Mouse (Mus musculus): Measurements from ENCODE around the gene 1500009C09Rik. TPM values are rescaled to one million over a fixed set of nuclear protein-coding genes. Genes with fewer than 3 reads are reported as not detected.
"Not testable (repeated sequence)": the region's sequence is repeated elsewhere in the genome, so short reads cannot be mapped to it uniquely, and the experiment has no call there.

The 1500009C09Rik gene
- polyA plus RNA-seq, 1 experiment from 2014 or later, result 20.3 TPM

DNA sequence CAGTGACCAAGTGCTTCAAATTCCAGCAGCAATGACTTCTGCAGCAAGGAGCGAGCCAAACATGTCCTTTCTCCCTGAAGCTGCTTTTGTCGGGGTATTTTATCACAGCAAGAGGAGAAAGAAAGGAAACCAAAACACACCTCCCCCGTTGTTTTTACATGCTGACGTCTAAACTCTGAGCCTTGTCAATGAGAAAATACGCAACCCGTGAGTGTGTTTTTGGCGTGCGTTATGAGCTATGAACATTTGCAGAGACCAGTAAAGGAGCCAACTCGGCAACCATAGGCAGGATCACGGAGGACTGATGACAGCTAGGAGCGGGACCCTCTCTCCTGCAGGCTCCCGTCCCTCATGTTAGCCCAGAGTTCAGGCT is 8.5 kb upstream of the 1500009C09Rik start:
- H3K4me3 ChIP-seq (ENCODE audit: low read length), result peak overlapping the region; percentile 88
- H3K9me3 ChIP-seq (ENCODE audit: control insufficient read depth, low read length), result no peaks in the 10 kb centered on the region
- H3K27ac ChIP-seq (ENCODE audit: low read depth, low read length), result no peak overlapping the region
- ATAC-seq, result no peak
- H3K27me3 ChIP-seq (replicated peaks; ENCODE audit: control insufficient read depth, insufficient read depth, low read length), result no peaks in the 10 kb centered on the region
- peak overlapping the region; percentile 75 for H3K4me2 ChIP-seq (ENCODE audit: low read length)
- peak overlapping the region; percentile 65 for H3K9ac ChIP-seq (ENCODE audit: low read depth, low read length)
- no peaks in the 10 kb centered on the region for H3K36me3 ChIP-seq (ENCODE audit: control insufficient read depth, insufficient read depth, low read length)
- peaks cover 7% of the 10 kb centered on the region for H3K4me1 ChIP-seq (ENCODE audit: control insufficient read depth, insufficient read depth, low read depth, low read length)
- WGBS, result 7% methylated on average over 12 of the region's 12 CpGs

- Histone ChIP-seq H3K9ac (ENCODE audit: low read depth, low read length) (peak within 1 kb of the TSS; percentile 65), H3K4me2 (ENCODE audit: low read length) (peak within 1 kb of the TSS; percentile 75), H3K9me3 (ENCODE audit: control insufficient read depth, low read length) (no peaks in the 10 kb centered on the region), H3K4me1 (ENCODE audit: control insufficient read depth, insufficient read depth, low read depth, low read length) (peaks cover 7% of the 10 kb centered on the region), H3K4me3 (ENCODE audit: low read length) (peak within 1 kb of the TSS; percentile 88), H3K27ac (ENCODE audit: low read depth, low read length) (peak within 1 kb of the TSS; percentile 78; the same call in 1 of the 2 replicates), H3K36me3 (ENCODE audit: control insufficient read depth, insufficient read depth, low read length) (no peaks in the 10 kb centered on the region), H3K27me3 (replicated peaks; ENCODE audit: control insufficient read depth, insufficient read depth, low read length) (no peaks in the 10 kb centered on the region)
- peak; percentile 99 for ATAC-seq
- WGBS, result under 1% methylated on average over 62 of the region's 65 CpGs
Measured at GRCm38 (mm10) chr15:82244115-82244804, 7.9 kb upstream of the 1500009C09Rik start, which contains the start of gene Cenpm. Gene Cenpm, minus strand, starts transcription at chr15:82244748.

DNA sequence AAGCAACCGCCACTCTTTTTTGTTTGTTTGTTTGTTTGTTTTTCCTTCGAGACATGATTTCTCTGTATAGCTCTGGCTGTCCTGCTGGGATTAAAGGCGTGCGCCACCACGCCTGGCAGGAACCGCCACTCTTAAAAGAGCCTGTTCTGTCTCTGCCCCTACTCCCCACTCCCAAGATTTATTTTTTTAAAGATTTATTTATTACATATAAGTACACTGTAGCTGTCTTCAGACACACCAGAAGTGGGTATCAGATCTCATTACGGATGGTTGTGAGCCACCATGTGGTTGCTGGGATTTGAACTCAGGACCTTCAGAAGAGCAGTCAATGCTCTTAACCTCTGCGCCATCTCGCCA is 7.4 kb upstream of the 1500009C09Rik start:
- not testable (repeated sequence) for H3K27me3 ChIP-seq (replicated peaks; ENCODE audit: control insufficient read depth, insufficient read depth, low read length); H3K9me3 ChIP-seq (ENCODE audit: control insufficient read depth, low read length); ATAC-seq; H3K27ac ChIP-seq (ENCODE audit: low read depth, low read length); H3K4me1 ChIP-seq (ENCODE audit: control insufficient read depth, insufficient read depth, low read depth, low read length); H3K36me3 ChIP-seq (ENCODE audit: control insufficient read depth, insufficient read depth, low read length)
- 23% methylated on average over 9 of the region's 9 CpGs for WGBS
- H3K4me3 ChIP-seq (ENCODE audit: low read length), result peak overlapping the region; percentile 88
- H3K4me2 ChIP-seq (ENCODE audit: low read length), result peak overlapping the region; percentile 75
- H3K9ac ChIP-seq (ENCODE audit: low read depth, low read length), result peak overlapping the region; percentile 65

GRCm38 (mm10) chr15:82247131-82247776 is 4.9 kb upstream of the 1500009C09Rik start:
- Histone ChIP-seq H3K4me2 (ENCODE audit: low read length) (no peak overlapping the region), H3K4me3 (ENCODE audit: low read length) (no peak overlapping the region), H3K9me3 (ENCODE audit: control insufficient read depth, low read length) (no peaks in the 10 kb centered on the region), H3K4me1 (ENCODE audit: control insufficient read depth, insufficient read depth, low read depth, low read length) (peaks cover 7% of the 10 kb centered on the region), H3K27me3 (replicated peaks; ENCODE audit: control insufficient read depth, insufficient read depth, low read length) (no peaks in the 10 kb centered on the region), H3K27ac (ENCODE audit: low read depth, low read length) (no peak overlapping the region), H3K36me3 (ENCODE audit: control insufficient read depth, insufficient read depth, low read length) (no peaks in the 10 kb centered on the region), H3K9ac (ENCODE audit: low read depth, low read length) (no peak overlapping the region)
- ATAC-seq, result no peak
- WGBS, result 75% methylated on average over 3 of the region's 3 CpGs

- no peak overlapping the region for H3K9ac ChIP-seq (ENCODE audit: low read depth, low read length)
- no peaks in the 10 kb centered on the region for H3K36me3 ChIP-seq (ENCODE audit: control insufficient read depth, insufficient read depth, low read length)
- WGBS, result 97% methylated on average over 3 of the region's 3 CpGs
- no peaks in the 10 kb centered on the region for H3K9me3 ChIP-seq (ENCODE audit: control insufficient read depth, low read length)
- H3K4me1 ChIP-seq (ENCODE audit: control insufficient read depth, insufficient read depth, low read depth, low read length), result peaks cover 11% of the 10 kb centered on the region
- no peak overlapping the region for H3K4me3 ChIP-seq (ENCODE audit: low read length)
- H3K27ac ChIP-seq (ENCODE audit: low read depth, low read length), result no peak overlapping the region
- no peaks in the 10 kb centered on the region for H3K27me3 ChIP-seq (replicated peaks; ENCODE audit: control insufficient read depth, insufficient read depth, low read length)
- no peak overlapping the region for H3K4me2 ChIP-seq (ENCODE audit: low read length)
- no peak for ATAC-seq
Measured at GRCm38 (mm10) chr15:82251579-82251978, 618 bp upstream of the 1500009C09Rik start.

DNA sequence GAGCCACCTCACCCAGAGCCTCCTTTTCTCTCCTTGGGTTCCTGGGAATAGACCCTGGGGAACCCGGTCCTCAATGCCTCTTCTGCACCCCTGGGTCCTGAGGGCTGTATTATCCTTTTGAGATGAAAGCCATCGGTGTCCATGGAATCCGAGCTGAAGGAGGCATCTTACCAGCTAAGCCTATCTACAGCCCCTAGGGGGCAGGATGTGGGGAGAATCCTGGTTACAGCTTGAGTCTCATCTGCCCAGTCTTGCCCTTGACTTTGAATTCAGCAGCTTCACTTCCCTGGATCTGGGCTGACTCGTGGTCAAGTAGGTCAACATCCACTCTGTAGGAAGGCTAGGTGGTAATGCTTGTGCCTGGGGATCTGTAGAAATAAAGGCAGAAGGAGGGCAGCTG is 3.1 kb downstream of the 1500009C09Rik start:
- Histone ChIP-seq H3K9me3 (ENCODE audit: control insufficient read depth, low read length) (no peaks in the 10 kb centered on the region), H3K4me3 (ENCODE audit: low read length) (no peak overlapping the region; the same call in 1 of the 2 replicates), H3K4me1 (ENCODE audit: control insufficient read depth, insufficient read depth, low read depth, low read length) (peaks cover 22% of the 10 kb centered on the region), H3K4me2 (ENCODE audit: low read length) (peak overlapping the region; percentile 59), H3K27me3 (replicated peaks; ENCODE audit: control insufficient read depth, insufficient read depth, low read length) (no peaks in the 10 kb centered on the region), H3K36me3 (ENCODE audit: control insufficient read depth, insufficient read depth, low read length) (no peaks in the 10 kb centered on the region), H3K27ac (ENCODE audit: low read depth, low read length) (peak overlapping the region; percentile 90), H3K9ac (ENCODE audit: low read depth, low read length) (peak overlapping the region; percentile 74; the same call in 1 of the 2 replicates)
- ATAC-seq, result no peak
- WGBS, result 39% methylated on average over 4 of the region's 4 CpGs

- H3K9ac ChIP-seq (ENCODE audit: low read depth, low read length), result peak overlapping the region; percentile 74
- H3K9me3 ChIP-seq (ENCODE audit: control insufficient read depth, low read length), result no peaks in the 10 kb centered on the region
- no peaks in the 10 kb centered on the region for H3K27me3 ChIP-seq (replicated peaks; ENCODE audit: control insufficient read depth, insufficient read depth, low read length)
- H3K27ac ChIP-seq (ENCODE audit: low read depth, low read length), result peak overlapping the region; percentile 90
- ATAC-seq, result peak; percentile 95
- H3K4me1 ChIP-seq (ENCODE audit: control insufficient read depth, insufficient read depth, low read depth, low read length), result peaks cover 22% of the 10 kb centered on the region
- WGBS, result 7% methylated on average over 10 of the region's 10 CpGs
- peak overlapping the region; percentile 59 for H3K4me2 ChIP-seq (ENCODE audit: low read length)
- no peaks in the 10 kb centered on the region for H3K36me3 ChIP-seq (ENCODE audit: control insufficient read depth, insufficient read depth, low read length)
- peak overlapping the region; percentile 58 for H3K4me3 ChIP-seq (ENCODE audit: low read length)
Measured at GRCm38 (mm10) chr15:82255944-82256383, 3.8 kb downstream of the 1500009C09Rik start.

DNA sequence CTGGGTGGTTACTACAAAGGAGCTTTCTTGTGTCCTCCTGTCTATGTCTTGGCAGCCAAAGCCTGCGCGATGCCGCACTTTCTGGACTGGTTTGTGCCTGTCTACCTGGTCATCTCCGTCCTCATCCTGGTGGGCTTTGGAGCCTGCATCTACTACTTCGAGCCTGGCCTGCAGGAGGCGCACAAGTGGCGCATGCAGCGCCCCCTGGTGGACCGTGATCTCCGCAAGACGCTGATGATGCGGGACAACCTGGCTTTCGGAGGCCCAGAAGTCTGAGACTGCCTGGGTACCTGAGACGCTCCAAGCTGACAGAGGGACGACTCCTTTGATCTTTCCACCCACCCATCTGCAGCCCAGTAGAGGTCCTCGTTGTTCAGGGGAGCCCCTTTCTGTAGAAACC is 7.3 kb downstream of the 1500009C09Rik start:
- H3K27ac ChIP-seq (ENCODE audit: low read depth, low read length), result no peak overlapping the region
- H3K9ac ChIP-seq (ENCODE audit: low read depth, low read length), result no peak overlapping the region
- no peak overlapping the region for H3K4me3 ChIP-seq (ENCODE audit: low read length)
- H3K9me3 ChIP-seq (ENCODE audit: control insufficient read depth, low read length), result no peaks in the 10 kb centered on the region
- H3K36me3 ChIP-seq (ENCODE audit: control insufficient read depth, insufficient read depth, low read length), result no peaks in the 10 kb centered on the region
- no peak for ATAC-seq
- H3K4me1 ChIP-seq (ENCODE audit: control insufficient read depth, insufficient read depth, low read depth, low read length), result peaks cover 25% of the 10 kb centered on the region
- no peak overlapping the region for H3K4me2 ChIP-seq (ENCODE audit: low read length)
- WGBS, result 18% methylated on average over 16 of the region's 16 CpGs
- H3K27me3 ChIP-seq (replicated peaks; ENCODE audit: control insufficient read depth, insufficient read depth, low read length), result no peaks in the 10 kb centered on the region

- WGBS, result 12% methylated on average over 6 of the region's 6 CpGs
Measured at GRCm38 (mm10) chr15:82266356-82266755, 14.2 kb downstream of the 1500009C09Rik start.

More at GRCm38 (mm10) chr15:82266356-82266755, 14.2 kb downstream of the 1500009C09Rik start:
- Histone ChIP-seq H3K4me3 (ENCODE audit: low read length) (no peak overlapping the region), H3K4me1 (ENCODE audit: control insufficient read depth, insufficient read depth, low read depth, low read length) (peaks cover 14% of the 10 kb centered on the region), H3K27ac (ENCODE audit: low read depth, low read length) (no peak overlapping the region), H3K27me3 (replicated peaks; ENCODE audit: control insufficient read depth, insufficient read depth, low read length) (no peaks in the 10 kb centered on the region), H3K4me2 (ENCODE audit: low read length) (no peak overlapping the region), H3K9me3 (ENCODE audit: control insufficient read depth, low read length) (no peaks in the 10 kb centered on the region), H3K36me3 (ENCODE audit: control insufficient read depth, insufficient read depth, low read length) (no peaks in the 10 kb centered on the region), H3K9ac (ENCODE audit: low read depth, low read length) (no peak overlapping the region)
- ATAC-seq, result no peak
